Mouse (Mus musculus) kidney, adult 8-10 months (tissue): ENCODE data around the gene Mapk13.
"Not testable (repeated sequence)": the region's sequence is repeated elsewhere in the genome, so short reads cannot be mapped to it uniquely, and the experiment has no call there.

Source experiments
- DNase-seq, 2 experiments: peaks; one replicate each; pipeline ENCODE4 v3.0.0; 2022

Mapk13 gene

DNA sequence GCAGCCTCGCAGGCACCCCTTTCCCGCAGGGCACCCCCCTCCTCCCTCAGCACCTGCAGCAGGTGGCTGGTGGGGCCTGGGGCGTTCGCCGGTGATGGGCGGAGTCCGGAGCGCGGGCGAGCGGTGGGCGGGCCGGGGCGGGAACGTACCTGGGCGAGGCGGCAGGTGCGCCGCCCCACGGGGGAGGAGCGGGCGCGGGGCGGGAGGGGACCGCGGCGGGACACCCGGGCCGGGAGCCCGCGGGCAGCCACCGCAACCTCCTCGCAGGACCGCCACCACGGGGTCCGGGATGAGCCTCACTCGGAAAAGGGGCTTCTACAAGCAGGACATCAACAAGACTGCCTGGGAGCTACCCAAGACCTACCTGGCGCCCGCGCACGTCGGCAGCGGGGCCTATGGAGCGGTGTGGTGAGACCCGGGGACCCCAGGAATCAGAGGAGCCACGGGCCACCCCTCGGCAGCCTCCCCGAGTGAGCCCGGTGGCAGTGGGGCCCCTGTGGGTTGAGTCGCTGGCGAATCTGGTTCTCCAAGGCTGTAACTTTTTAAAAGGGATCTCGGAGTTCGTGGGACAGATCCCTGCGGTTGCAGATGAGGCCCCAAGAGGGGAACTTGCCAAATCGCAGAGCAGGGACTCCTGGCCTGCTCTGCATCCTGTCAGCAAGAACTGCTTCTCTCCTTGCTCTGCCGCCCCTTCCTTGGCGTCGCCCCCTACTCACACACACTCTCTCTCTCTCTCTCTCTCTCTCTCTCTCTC is at the start of gene Mapk13:
Gene Mapk13, plus strand, starts transcription at position 177 of the 754 bp plus-strand sequence.
- peak in 1 of 2 experiments; percentile 23 for DNase-seq

DNA sequence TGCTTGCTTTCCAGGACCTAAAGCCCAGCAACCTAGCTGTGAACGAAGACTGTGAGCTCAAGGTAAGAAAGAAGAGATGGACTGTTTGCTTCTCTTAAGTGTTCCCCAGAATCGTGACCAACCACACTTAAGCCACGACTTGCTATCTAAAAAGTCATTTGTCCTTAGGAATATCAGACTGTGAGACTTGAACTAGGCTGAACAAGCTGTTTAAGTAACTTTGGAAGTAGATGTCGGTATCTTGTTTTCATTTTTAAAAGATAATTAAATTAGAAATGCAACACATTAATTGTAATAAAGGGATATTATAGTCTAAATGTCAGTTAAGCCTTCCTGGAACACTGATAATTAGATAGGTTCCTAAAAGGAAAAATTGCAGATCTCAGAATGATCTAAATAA is 43.3 kb upstream of the Mapk13 start, which contains the start of gene AC170998.1:
Gene AC170998.1, plus strand, starts transcription at position 301 of the 400 bp plus-strand sequence.
- DNase-seq: no peak

DNA sequence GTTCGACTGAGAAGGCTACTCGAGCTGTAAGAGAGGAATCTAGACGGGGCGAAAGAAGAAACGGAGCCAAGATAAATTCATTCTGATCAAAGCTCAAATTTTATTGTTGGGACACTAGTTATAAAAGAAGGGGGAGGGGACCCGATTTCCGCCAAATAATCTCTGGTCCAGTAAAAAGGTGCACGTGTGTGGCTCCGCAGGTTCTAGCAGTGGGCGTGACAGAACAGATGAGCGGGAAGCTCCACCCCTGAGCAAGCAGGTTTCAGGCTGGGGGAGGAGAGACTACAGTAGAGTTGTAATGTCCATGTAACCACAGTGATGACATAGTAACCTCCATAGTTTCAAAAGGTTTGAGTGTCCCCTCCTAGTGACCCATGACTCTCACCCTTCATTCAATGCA is 41.6 kb upstream of the Mapk13 start:
- DNase-seq: peak; percentile 29 to 46

DNA sequence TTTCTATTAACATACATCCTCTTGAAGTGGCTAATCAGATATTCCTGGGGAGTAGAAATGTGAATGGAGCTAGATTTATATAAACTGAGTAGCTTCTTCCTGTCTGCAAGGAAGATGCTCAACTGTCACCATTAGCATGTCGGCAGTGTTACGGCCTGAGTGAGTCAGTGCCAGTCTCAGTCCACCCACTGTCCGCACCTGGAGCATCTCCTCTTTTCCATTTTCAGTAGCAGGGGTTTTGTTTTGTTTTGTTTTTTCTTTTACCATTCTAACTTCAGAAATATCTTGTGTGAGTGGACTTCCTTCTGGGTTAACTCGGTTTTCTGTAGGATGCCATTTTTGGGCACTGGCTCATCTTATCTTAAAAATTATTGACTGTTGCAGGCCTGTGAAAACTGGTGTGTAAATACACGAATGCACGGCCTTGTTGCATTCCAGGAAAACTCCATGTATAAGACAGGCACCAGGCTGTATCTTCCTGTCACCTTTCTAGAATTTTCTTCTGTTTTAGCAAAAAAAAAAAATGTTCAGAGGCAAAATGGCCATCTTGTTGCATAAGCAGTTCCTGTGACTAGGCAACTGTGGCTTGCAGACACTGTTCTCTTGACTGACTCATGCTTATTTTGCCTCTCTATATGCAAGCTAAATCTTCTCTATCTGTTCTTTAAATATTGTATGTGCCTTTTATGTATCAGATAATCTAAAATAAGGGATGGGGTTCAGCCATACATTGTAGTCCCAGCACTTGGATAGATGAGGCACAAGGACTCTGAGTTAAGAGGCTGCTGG is 33.6 kb upstream of the Mapk13 start:
- DNase-seq: no peak

DNA sequence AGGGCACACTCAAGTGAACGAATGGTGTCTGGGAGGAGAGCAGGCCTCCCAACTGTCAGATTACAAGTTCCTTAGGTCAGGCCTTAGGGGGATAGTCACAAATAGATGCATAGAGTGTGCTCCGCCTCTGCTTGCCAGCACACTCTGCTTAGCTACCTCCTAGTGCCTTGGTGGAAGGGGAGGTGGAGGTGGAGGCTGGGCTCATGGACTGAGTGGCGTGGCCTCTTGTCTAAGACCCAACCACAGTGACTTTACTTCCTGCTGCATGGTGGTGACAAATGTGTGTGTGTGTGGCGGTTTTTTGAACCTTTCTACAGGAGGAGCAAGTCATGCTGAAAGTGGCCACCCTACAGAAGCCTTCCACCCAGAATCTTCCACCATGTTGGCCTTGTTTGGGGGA is 32.6 kb upstream of the Mapk13 start:
- no peak for DNase-seq

DNA sequence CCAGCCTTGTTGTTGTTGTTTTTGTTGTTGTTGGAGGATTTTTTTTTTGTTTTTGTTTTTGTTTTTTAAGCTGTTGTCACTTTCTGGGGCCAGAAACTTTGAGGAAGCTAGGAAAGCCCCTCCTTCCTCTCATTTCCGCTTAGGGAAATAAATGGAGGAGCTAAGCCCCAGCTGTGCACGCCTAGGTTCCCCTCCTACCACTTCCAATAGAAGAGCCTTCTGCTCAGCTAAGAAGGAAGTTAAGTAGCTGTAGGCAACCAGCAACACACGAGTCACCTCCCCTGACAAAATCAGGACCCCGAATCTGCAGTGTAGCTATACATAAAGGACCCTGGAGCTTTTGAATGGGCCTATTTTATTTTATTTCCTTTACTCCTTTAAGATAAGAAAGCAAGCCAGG is 31.1 kb upstream of the Mapk13 start:
- no peak for DNase-seq

DNA sequence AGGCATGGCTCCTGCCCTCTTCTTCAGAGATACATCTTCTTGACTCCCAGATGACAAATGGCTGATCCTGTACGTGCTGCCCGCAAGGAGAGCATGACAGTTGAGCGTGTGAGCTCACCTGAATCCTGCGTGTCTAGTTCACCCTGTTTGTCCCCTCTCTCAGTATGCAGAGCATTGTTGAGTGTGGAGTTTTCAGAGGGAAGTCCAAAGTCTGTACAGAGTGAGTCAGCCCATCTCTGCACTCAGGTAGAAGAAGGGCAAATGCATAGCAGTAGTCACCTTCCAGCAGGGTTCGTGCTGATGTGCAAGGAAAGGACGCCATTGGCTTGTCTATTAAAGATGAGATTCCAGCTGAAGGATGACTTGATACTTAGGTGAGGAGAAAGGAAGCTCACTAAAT is 29.9 kb upstream of the Mapk13 start:
- DNase-seq: no peak

DNA sequence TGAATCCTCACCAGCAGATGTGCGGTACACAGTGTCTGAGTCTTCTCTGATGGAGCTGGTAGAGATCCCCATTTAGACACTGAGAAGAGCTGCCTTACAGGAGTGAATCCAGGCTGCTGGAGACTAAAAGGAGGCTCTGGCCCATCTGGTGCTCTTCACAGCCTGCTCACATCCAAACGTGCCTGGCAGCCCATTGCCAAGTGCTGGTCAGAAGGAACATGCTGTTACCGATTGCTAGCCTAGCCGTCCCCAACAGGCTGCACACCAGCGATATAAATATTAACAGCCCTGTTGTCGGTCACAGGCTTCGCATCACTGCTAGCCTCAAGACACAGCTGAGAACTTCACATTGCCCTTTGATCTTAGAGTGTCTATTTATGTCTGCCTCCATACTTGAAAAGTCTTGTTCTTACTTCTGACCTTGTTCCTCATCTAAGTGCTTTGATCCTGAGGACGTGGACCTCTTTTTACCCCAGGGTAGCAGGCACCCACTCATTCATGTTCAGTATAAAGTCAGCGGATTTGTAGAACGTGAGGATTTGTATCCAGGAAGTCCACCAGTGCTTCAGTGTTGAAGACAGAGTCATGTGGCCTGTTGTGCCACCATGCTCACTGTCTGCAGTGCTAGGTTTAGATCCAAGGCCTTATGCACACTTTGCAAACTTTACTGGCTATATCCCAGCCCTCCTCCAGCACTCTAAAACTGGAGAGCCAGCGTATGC is 25.8 kb upstream of the Mapk13 start:
- DNase-seq: peak; percentile 61 to 75

DNA sequence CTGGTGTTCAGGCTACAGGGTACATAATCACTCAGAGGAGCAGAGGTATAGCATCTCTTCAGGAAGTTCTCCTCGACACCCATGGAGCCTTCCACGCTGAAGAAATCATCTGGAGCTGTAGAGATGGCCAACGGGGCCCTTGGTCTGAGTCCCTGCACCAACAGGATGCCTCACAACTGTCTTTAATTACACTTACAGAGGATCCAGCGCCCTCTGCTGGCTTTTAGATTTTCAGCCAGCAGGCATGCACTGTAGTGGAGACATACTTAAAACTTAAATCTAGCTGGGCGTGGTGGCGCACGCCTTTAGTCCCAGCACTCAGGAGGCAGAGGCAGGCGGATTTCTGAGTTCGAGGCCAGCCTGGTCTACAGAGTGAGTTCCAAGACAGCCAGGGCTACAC is 25.2 kb upstream of the Mapk13 start:
- peak in 1 of 2 experiments; percentile 16 for DNase-seq

DNA sequence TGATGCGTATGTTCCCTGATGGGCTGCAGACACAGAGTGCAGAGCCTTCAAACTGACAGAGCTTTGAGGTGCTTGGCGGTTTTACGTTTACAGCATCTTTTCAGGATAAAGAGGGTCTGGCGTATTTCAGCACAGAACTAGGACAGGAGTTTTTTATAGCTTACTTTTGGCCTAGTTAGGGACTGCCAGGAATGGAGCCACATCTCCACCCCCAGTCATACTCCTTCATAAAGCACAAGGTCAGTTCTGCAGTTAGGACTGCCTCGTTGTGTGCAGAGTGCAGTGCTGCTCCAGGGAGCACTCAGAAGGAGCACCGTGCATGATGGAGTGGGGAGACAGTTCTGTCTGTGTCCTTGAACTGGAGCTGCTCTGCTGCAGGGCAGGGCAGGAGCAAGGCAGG is 23.3 kb upstream of the Mapk13 start:
- no peak for DNase-seq

DNA sequence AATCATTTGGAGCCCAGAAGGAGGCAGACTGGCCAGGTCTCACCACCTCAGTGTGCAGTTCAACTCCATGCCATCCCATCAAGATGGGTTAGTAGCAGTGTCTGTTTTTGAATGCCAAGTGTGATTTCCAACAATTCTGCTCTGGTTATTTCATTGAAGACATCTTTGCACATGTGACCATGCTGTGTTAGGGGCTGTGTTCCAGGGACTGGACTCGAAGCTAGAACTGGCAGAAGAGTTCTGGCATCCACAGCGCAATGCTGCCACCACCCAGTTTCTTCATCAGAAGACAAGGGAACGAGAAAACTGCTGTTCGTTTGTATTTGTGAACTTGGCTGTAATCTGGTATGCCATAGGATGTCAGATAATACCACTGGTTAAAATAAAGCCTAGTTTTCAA is 21.1 kb upstream of the Mapk13 start:
- no peak for DNase-seq

DNA sequence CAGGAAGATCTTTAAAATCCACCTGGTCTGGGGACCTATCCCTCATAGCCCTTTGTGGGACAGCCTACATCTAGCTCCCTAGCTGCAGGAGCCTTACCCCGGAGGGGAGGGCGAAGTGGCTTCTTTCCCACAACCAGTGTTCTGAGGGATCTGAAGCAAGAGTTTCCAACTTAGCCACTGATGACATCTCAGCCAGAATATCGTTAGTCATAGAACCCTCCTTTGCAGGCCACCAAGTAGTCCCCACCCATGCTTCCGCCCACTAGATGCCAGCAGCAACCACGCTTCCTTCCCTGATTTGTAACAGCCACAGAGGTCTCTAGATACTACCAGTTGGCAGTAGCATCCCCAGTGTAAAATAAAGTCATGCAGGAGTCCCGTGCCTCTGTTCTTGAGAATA is 18.5 kb upstream of the Mapk13 start:
- DNase-seq: no peak

DNA sequence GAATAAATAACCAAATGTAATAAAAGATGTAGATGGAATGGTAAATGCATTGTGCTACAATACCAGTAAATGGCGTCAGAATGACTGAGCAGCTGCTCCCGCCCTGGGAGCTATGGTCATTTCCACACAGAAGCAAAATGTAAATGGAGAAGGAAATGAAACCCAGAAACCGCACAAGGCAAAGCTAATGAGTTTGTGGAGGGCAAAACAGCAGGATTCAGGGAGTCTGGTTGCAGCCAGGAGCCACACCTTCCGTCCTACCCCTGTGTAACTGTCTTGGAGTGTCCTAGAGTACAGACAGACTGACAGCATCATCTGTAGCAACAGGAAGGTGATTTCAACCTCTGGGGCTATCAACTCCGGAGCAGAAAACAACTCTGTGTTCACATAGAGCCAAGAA is 12.7 kb upstream of the Mapk13 start:
- no peak for DNase-seq

DNA sequence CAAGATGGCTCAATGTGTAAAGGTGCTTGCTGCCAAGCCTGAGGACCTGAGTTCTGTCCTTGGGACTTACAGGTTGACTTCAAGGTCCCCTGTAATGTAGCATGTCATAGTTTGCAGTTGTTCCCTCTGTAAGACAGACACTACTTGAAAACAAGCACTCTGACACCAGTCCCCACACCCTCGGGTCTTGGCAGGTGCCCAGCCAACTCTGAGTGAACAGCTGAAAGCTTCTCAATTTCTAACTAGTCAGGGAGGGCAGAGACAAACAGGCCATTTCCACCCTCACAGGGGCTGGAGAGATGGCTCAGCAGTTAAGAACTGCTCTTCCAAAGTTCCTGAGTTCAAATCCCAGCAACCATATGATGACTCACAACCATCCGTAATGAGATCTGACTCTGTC is 11.6 kb upstream of the Mapk13 start:
- no peak for DNase-seq

DNA sequence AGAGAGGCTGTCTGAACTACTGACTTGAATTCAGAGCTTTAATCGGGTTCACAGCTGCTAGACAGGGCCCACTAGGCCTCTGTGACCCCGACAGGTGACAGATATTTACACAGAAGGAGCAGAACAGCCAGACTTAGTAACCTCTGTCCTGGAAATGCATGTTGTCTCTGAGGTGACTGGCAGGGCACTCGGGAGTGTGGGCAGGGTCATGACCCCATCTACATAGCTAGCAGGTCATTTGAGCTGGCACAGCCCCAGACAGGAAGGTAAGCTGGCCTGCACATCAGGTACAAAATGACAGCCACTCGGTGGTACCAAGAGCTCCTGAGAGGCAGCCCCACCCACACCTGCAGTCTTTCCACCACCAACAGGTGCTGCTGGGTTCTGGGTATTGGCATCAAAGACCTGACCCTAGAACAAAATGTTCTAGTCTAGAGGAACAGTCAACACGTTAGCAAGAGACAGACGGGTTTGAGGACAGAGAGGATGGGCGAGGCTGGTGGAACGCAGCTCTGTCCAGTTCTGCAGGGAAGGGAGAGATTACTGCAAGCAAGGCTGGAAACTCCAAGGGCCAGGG is 8.3 kb upstream of the Mapk13 start:
- peak in 1 of 2 experiments; percentile 19 for DNase-seq

DNA sequence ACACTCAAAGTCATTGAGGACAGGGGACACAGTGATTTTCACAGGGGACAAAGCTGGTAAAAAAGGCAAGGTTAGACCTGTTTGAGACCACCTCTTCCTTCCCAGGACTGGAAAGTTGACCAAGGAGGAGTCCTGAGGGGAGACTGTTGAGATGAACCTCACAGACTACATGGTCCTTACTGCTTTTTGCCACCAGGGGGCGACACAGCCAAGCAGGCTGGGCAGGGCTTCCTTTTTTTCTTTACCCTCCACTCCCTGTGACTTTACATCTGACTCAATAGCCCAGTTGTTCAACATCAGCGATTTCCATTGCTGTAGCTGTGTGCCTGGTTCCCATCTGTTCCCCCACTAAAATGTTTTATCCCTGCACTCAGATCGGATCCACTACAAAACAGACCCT is 7.2 kb upstream of the Mapk13 start:
- DNase-seq: peak; percentile 53 to 79

DNA sequence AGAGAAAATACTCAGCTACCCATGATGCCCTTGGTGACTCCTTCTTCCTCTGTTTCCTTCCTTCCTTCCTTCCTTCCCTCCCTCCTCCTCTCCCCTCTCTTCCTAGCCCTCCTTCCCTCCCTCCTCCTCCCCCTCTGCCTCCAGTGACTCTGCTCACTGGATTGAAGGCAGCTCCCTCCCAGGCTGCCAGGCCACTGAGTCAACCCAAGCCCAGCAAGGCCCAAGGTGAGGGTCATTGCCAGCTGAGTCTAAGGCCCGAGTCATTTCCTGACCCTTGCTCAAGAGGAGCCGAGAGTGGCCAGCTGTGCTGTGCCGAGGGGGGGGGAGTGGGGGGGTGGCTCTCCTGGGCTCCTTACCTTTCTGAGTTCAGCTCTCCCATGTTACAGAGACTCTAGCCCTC is 2.9 kb upstream of the Mapk13 start:
- no peak for DNase-seq

DNA sequence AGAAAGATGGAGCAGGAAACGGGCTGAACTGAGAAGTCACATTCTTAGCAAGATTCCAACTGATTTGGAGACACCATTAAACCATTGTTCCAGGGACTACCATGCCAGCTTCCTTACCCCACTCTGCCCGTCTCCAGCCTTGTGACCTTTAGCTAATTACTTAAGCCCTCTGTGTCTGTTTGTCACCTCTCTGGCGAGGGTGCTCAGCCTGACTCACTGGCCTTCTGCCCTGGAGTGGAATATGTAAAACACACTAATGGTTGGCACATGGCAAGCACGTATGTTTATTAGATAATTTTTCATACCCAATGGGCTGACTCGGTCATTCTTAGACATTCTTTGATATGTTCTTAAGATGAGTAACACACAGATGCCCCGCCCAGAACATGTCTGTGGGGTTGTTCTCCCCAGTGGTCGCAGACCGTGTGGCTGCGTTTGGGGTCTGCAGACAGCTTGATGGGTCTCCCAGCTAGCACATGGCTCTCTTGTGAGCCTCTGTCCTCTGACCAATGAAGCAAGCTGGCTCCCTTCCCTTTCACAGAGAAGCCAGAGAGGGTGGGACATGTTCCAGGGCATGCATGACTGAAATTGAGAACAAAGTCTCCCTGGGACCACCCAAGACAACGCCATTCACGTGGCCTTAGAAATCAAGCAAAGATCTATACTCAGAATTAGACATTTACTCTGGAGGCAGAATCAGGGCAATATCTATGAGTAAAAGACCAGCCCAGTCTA is 2.1 kb upstream of the Mapk13 start:
- no peak for DNase-seq

DNA sequence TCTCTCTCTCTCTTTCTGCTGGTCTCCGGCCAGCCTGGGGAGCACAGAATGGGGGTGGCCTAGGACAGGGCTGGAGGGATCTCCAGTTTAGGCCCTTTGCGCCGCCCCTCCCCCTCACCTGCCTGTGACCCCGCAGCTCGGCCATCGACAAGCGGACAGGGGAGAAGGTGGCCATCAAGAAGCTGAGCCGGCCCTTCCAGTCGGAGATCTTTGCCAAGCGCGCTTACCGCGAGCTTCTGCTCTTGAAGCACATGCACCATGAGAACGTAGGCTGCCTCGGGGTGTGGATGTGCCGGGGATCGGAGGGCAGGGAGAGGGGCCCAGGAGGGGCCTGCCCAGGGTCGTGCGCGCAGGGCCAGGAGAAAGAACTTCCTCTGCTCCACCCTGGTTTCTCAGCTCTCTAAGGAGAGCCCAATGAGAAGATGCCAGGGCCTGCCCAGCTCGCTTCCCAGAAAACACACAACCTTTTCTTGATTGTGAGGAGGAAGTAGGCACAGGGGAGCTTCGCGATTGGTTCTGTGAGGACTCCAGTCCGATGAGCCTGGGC is 851 bp downstream of the Mapk13 start:
- DNase-seq: peak in 1 of 2 experiments; percentile 19

DNA sequence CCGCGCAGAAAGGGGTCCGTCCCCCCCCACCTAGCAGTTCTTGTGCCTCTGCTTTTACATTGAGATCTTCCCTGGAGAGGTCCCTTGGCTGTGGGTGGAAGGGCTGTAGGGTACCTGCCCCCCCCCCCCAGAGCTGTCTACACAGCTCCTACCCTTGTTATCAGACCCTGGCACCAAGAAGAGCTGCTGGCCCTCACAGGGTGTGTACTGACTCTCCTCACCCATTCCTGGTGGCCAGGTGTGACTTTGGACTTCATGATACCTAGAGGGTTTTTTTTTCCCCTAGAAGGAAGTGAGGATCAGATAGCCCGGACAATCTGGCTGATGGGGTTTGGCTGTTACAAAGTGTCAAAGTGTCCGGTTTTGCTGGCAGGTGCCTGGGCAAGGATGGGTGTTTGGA is 2.2 kb downstream of the Mapk13 start:
- DNase-seq: no peak

DNA sequence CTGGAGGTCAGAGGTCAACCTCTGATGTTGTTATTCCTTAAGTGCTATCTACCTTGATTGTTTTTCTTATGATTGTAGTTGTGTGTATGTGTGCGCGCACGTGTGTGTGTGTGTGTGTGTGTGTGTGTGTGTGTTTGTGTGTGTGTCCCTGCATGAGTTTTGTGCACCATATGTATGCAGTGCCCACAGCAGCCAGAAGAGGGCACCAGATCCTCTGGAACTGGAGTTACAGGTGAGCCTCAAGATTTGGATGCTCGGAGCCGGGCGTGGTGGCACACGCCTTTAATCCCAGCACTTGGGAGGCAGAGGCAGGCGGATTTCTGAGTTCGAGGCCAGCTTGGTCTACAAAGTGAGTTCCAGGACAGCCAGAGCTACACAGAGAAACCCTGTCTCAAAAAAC is 5.2 kb downstream of the Mapk13 start:
- not testable (repeated sequence) for DNase-seq

DNA sequence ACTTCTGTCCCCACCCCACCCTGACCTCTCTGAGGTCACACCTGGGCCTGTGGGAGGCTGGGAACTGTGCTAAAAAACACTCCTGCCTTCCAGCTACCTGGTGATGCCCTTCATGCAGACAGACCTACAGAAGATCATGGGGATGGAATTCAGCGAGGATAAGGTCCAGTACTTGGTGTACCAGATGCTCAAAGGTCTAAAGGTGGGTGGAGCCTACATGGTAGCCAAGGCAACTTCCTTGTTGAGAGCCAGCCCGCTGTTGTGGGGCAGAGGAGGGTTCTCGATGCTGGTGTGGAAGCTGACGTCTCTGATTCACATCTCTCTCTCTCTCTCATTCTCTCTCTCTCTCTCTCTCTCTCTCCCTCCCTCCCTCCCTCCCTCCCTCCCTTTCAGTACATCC is 6.1 kb downstream of the Mapk13 start:
- DNase-seq: peak in 1 of 2 experiments; percentile 40
